ENCODE assay signal across 14 mouse cellular contexts in genomic region chr7:75899102-75899501, GRCm38 (mm10).
"Had no signal": no experiment of that assay in that cellular context is flagged by ENCODE, and none has a peak within 500 bp of the region (broad histone marks: within the 10 kb centered on the region; RNA-seq: fewer than 3 reads in every experiment).

No protein-coding gene starts in this region.

- H3K9me3 ChIP-seq: limb, embryonic 10.5 days; limb, embryonic 13.5 days; liver, embryonic 13.5 days; midbrain, embryonic 13.5 days had no signal

- H3K4me2 ChIP-seq: limb, embryonic 13.5 days; liver, embryonic 13.5 days; lung, embryonic 14.5 days; midbrain, embryonic 13.5 days had no signal

- DNase-seq: kidney, adult 2 months; kidney, postnatal 25 days; liver, embryonic 13.5 days; lung, embryonic 14.5 days; lung, postnatal 14 days; lung, postnatal 4 days; right cerebral cortex, postnatal 25 days; spleen, adult 18-20 months; thymus, postnatal 25 days had no signal

- ATAC-seq: midbrain, embryonic 13.5 days had no signal

- H3K4me1 ChIP-seq: limb, embryonic 10.5 days; limb, embryonic 13.5 days; liver, embryonic 13.5 days; midbrain, embryonic 13.5 days had no signal

- H3K9ac ChIP-seq: limb, embryonic 13.5 days; liver, embryonic 13.5 days; lung, embryonic 14.5 days; midbrain, embryonic 13.5 days had no signal

- H3K36me3 ChIP-seq: limb, embryonic 10.5 days; limb, embryonic 13.5 days; liver, embryonic 13.5 days; midbrain, embryonic 13.5 days had no signal

- H3K27ac ChIP-seq: kidney, postnatal 0 days; layer of hippocampus, adult 2 months; limb, embryonic 10.5 days; limb, embryonic 13.5 days; liver, embryonic 13.5 days; midbrain, embryonic 13.5 days had no signal

- H3K4me3 ChIP-seq: layer of hippocampus, adult 2 months; limb, embryonic 10.5 days; limb, embryonic 13.5 days; liver, embryonic 13.5 days; midbrain, embryonic 13.5 days had no signal

- H3K27me3 ChIP-seq: limb, embryonic 13.5 days; liver, embryonic 13.5 days; midbrain, embryonic 13.5 days had no signal
